Mouse (Mus musculus): Measurements from ENCODE around the gene Sult5a1.
"Not testable (repeated sequence)": the region's sequence is repeated elsewhere in the genome, so short reads cannot be mapped to it uniquely, and the experiment has no call there.

Sult5a1 gene

DNA sequence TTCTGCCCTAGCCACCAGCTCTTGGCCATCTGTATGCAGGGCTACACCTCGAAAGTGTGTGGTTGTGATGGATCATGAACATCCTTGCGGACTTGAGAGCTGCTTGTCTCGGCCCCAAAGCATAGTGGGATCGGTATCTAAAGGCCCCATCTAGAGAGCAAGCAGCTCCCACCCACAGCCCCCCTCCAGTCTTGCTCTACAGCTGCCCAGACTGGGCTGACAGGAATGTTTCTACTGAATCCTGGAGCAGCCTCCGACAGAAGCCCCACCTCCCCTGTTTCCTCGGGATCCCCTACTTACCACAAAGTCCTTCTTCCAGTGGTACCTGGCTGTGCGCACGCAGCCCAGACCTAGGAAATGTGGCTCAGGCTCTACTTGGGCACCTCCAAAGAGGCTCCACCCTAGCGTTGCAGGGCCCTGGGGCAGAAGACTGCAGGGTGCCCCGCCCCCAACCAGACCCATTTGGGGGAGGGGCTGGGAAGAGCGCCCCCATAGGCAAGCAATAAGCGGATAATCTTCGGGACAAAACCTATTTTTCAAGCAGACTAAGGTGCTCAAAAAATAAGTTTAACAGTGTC lies at the start of gene Sult5a1:
Gene Sult5a1, minus strand, starts transcription at position 428 of the 578 bp plus-strand sequence.
- DNase-seq (ENCODE audit: low spot score in 2 of 2): no peak

DNA sequence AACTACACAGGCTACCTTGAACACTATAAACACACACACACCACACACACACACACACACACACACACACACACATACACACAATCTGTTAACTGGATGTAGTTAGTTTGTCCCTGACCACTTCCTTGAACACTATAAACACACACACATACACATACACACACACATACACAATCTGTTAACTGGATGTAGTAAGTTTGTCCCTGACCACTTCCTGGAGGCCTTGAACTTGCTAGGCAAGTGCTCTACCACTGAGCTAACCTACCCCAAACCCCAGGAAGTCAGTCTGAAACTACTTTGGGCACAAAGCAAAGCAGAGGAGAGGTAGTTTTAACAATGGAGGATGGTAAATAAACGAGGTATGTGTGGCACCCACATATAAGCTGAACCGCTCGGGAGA lies 45.5 kb upstream of the Sult5a1 start:
- DNase-seq (ENCODE audit: low spot score in 2 of 2): no peak

DNA sequence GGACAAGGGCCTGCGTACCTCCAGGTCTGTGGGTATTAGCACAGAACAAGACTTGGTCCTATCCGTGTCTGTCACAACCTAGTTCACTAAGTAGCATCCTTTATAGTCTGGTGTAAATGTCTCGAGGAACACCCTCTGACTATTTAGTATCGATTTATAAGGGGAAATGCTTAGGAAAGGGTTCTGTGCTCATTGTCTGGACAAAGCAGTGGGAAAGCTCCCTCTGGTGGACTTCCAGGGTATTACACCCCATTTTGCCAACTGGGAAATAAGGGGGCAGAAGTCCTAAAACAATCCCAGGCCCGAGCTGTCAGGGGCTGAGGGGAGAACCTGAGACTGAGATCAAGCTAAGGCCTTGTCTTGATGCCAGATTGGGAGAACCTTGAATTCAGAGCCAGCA lies 44.2 kb upstream of the Sult5a1 start:
- DNase-seq (ENCODE audit: low spot score in 2 of 2): peak; percentile 68 to 84

DNA sequence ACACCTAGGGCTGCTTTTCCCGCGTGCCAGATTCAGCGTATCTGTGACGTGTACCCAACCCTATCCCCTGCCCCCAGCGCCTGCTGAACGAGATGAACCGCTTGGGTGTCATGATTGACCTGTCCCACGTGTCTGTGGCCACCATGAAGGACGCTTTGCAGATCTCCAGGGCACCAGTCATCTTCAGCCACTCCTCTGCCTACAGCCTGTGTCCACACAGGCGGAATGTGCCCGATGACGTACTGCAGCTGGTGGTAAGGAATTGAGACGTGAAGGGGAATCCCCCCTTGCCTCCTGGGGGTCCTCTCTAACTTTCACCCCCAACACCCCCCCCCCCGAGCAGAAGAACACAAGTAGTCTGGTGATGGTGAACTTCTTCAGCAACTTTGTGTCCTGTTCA lies 41.7 kb upstream of the Sult5a1 start:
- DNase-seq (ENCODE audit: low spot score in 2 of 2): no peak

DNA sequence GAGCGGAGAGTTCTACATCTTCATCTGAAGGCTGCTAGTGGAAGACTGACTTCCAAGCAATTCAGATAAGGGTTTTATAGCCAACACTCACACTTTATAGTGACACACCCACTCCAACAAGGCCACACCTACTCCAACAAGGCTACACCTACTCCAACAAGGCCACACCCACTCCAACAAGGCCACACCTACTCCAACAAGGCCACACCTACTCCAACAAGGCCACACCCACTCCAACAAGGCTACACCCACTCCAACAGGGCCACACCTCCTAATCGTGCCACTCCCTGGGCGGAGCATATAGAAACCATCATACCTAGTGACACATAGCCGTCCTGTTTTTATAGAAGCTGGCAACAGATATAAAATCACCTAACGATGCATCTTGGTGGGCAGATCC lies 38.9 kb upstream of the Sult5a1 start:
- not testable (repeated sequence) for DNase-seq (ENCODE audit: low spot score in 2 of 2)

DNA sequence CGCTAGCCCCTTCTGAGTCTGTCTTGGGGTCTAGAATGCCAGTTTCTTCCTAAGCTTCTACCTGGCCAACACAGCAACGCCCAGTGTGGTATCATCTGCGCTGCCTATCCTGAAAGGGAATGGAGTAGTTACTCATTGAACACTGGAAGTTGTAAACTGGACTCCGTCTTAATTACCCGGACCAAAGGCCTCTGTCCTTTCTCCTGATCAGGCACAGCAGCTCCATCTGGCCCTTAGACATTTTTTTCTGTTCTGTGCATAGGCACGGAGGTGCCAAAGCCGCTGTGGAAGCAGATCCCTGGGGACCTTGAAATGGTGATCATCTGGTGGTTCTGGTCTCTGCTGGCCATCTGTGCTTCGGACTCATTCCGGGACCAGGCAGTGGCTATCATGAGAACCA lies 35.7 kb upstream of the Sult5a1 start:
- DNase-seq (ENCODE audit: low spot score in 2 of 2): no peak

DNA sequence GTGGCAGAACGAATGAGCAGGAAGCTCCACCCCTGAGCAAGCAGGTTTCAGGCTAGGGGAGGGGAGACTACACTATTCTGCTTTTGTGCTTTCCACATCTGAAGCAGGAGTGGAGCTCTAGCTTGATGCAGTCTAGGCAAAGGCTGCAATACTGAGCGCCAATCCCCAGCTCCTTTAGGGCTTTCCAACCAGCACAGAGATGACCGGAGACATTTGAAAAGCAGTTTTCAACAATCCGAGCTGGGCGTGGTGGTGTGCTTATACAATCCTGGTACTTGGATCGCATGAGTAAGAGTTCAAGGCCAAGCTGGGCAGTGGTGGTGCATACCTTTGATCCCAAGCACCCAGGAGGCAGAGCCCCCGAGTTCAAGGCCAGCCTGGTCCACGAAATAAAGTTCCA lies 33.8 kb upstream of the Sult5a1 start:
- no peak for DNase-seq (ENCODE audit: low spot score in 2 of 2)

DNA sequence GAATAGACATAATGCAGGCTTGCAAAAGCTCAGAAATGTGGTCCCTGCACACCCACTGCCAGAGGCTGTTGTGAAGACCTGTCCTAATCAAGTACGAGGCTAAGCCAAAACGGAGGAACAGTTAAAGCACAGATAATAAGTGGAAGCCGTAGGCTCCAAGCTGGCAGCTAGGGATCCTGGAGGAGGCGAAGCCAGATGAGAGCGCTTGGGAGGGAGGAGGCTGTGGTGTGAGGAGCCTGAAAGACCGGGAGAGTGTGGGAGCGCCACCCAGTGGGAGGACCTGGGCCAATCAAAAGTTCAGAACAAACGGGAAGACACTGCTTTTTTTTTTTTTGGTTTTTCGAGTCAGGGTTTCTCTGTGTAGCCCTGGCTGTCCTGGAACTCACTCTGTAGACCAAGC lies 32.6 kb upstream of the Sult5a1 start:
- DNase-seq (ENCODE audit: low spot score in 2 of 2): peak; percentile 56 to 71

DNA sequence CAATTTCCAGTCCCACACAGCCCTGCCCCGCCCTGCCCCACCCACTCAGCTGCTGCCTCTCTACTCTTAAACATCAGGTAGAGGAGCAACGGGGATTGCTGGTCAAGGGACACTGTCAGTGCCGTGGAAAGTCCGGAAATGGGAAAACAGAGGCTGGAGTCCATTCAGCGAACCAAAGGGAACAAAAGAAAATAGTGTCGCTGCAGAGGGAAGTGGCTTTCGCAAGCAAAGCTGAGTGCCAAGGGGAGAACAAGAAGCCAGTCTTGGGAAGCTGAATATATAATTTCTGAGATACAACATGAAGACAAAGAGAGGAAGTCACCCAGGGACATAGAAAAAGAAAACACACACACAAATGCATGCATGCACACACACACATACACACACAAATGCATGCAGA lies 30.7 kb upstream of the Sult5a1 start:
- DNase-seq (ENCODE audit: low spot score in 2 of 2): no peak

DNA sequence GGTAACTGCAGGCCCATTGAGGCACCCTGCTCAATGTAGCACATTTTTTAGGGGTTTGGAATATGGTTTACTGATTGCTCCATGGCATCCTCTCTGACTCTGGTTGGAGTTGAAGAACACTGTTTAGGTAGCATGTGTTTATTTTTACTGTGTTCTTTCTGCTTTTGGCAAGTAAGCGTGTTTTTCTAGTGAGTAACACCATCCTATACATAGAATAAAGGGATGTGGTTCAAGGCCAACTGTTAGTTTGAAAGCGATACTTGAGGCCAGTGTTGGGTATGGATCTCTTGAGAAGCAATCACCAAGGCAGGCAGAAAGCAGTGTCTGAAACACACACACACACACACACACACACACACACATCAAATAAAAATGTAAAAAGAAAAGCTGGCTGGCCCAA lies 29.9 kb upstream of the Sult5a1 start:
- DNase-seq (ENCODE audit: low spot score in 2 of 2): no peak

DNA sequence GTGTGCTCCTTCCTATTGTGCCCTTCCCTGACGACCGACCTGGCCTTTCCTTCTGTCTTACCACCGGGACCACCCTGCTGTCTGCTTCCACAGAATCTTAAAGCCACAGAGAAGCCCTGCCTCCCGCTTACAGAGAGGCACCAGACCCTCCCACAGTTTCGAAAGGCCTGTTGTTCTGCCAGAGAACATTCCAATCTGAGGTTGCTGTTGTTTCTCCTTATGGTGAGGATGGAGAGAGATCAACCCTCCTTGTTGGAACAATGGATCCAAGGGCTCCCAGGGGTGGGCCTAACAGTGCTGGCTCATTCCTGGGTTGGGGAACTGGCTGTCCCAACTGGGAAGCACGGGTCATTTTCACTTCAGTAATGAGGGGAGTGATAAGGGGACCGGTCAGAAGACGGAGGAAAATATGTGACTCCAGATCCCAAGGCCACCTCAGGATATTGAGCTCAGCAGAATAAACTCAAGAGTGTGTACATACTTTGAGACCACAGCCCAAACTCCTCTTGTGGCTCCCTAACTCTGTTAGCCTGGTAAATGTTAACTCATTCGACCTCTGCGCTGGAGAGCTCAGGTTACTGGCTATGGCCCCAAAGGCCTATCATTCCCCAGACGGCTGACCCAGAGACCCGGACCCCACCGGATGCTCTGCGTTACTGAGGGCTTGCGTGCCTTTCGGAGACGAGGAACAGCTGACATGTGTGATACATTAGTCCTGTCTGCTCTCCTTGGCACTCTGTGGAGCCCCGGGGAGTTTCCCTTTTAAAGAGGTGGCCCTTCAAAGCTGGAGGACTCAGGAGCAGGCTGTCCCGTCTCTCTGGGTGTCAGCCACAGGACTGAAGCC lies 27.7 kb upstream of the Sult5a1 start, which contains the start of gene Dpep1:
Gene Dpep1, plus strand, starts transcription at position 677 of the 844 bp plus-strand sequence.
- no peak for DNase-seq (ENCODE audit: low spot score in 2 of 2)

DNA sequence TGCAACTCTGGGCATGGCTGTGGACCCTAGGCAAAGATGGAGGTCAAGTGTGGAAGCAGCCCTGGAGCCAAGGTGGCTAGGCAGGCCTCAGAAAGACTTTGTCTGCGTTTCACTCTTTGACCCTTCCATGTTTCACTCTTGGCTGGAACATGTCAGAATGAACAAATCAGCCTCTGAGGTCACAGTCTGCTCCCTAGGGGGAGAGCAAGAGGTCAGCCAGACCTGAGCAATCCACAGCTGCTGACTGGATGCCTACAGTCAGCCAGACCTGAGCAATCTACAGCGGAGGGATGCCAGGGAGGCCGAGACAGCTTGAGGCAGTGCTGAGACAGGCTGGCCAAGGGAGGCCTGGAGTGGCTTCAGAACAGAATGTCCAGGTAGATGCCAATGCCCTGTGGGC lies 23.3 kb upstream of the Sult5a1 start:
- DNase-seq (ENCODE audit: low spot score in 2 of 2): no peak

DNA sequence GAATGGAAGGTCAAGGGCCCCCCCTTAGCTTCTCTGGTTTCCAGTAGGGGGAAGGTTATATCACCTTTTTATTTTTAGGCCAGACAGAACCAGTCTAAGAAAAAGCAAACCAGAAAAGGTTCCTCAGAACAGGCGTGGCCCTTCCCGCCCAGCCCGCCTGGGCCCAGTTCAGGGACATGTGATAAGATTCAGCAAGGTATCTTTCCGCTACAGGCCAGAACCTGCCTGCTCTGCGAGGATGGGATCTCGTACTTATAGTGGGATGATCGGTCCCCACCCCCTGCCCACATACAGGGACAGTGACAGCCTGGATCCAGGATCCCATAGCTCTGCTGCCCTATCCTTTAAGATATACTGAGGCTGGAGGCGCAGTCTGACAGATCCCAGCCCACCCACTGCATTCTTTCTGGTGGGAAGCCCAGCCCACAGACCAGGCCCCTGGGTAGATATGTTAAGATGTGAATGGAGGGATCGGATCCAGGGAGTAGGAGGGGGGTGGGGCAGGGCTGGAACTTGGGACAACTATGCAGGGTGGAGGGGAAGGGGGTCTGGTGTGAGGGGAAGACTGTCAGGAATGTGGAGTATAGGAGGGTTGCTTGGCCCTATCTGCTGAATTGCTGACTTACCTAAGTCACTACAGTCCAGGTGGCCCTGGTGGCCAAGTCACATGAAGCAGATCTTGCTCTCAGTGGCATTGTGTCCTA lies 1.9 kb downstream of the Sult5a1 start:
- DNase-seq (ENCODE audit: low spot score in 2 of 2): no peak

DNA sequence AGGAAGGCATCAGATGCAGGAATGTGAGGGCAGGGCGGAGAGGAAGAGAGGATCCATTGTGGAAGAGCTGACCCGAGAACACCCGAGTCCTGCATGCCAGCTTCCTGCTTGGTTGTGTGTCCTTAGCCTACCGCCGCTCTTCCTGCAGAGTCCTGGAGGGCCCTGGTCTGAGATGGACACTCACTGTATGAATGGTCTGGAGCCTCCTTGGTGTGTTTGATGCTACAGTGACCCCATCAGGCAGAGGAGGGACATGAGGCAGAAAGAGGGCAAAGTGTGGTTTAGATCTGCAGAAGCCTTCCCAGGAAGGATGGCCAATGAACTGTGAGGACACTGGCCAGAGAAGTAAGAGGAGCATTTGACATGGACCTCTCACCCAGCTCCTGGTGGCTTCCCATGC lies 2.9 kb downstream of the Sult5a1 start:
- DNase-seq (ENCODE audit: low spot score in 2 of 2): no peak

DNA sequence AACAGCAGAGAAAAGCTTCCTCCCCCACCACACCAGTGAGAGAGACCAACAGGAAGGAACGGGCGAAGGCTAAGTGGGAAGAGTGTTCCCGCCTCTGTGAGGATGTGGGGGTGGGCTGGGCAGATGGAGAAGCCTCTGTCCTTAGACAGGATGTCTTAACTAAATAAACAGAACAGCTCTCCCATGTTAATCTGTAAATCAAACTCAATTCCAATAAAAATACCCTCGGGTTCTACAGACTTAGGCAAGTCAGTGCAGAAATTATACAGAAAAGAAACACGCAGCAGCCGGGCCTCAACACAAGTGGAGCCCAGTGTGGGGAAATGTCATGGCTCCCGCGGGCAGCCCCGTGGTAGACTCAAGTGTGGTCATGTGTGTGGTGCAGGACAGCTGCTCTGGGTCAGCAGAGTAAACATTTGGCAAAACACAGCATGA lies 7.4 kb downstream of the Sult5a1 start:
- DNase-seq (ENCODE audit: low spot score in 2 of 2): no peak

DNA sequence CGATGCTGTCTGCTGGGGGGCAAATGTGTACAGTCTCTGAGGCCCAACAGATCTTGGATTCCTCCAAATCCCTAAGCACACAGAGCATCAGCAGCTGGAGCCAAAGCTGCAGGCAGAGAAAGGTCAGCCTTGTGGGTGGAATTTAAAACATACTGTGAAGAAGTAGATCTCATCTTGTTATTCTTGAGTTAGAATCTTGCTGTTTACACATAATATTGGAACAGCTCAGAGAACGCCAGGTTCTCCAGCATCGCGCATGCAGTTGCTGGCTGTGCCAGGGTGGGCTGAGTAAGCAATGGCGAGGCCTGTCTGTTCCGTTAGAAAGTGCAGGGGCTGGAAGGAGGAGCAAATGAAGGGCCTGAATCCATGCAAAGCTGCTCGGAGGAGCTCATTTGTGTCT lies 11.7 kb downstream of the Sult5a1 start:
- no peak for DNase-seq (ENCODE audit: low spot score in 2 of 2)

DNA sequence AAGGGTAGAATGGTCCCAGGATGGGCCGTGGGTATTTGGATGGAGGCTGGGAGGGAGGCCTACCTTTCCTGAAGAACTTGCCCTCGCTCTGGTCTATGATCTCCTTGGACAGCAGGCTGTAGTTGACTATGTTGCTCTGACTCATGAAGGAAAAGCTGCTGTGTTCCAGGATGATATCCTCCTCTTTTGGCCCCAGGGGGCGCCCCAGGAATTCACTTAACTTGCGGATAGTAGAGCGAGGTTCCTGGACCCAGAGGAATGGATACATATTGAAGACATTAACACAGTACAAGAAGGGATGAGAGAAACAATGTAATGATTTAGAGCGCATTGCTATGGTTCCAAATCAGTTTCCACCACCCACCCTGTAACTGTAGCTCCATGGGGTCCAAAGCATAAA lies 12.8 kb downstream of the Sult5a1 start:
- DNase-seq (ENCODE audit: low spot score in 2 of 2): no peak

DNA sequence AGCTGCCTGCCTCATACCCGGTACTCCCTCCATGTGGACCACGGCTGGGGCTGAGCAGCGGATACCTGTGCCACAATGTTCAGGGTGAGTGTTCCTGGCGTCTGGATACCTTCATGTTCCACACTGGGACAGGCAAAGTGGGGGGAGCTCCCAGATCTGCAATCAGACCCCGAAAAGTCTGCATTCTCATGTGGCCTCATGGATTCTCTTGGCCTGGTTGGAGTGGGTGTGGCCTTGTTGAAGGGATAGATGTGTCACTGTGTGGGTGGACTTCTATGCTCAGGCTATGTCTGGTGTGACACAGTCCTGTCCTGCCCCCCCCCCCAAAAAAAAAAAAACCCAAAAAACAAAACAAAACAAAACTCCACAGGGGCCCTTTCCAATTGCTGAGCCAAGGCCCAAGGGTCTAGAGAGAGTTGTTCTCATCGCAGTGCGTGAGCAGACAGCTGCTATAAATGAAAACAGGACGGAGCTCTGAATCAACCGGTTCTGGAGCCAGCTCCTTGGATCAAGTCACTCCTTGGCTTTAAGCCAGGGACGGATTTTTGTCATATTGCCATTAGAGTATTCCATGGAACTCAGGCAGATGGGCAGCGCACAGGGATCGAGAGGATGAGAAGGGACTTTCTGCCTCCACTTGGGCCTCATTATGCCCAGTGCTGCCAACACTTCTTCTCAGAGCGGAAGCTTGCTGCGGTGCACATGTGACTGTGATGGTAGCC lies 16.2 kb downstream of the Sult5a1 start:
- peak in 1 of 2 experiments; percentile 89 for DNase-seq (ENCODE audit: low spot score in 2 of 2)

DNA sequence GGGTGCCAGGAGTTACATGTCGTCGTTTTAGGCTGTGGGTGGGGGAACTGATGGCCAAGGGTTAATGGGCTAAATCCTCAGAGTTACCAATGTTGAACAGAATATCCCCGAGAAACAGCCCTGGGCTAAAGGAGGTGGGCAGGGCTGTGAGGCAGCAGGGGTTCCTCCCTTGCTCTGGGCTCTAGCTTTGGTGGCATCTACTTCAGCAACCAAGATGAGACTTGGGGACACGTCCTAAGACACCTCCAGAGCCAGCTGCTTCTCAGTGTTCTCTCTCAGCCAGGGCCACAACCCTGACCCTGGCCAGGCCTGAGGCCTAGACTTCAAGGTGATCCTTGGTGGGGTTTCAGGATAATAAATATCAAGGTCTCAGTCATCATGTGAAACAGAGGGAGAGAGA lies 19.4 kb downstream of the Sult5a1 start:
- DNase-seq (ENCODE audit: low spot score in 2 of 2): no peak

DNA sequence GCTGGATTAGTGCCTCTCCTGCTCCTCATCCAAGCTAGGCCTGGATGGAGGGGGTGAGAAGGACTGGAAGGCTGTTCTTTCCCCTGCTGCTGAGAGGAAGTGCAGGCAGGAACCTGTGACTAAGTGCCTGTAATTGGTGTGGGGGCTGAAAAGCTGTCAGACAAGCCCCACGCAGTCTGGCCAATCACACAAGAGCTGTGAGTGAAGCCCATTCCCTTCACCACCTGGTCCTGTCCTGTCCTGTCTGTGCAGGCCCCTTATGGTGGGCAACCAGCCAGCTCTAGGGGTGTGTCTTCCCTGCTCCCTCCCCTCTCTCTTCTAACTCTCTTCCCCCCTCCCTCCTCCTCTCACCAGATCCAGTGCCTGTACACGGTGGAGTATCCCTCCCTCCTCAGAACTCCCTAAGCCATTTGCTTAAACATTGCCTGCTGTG lies 20.5 kb downstream of the Sult5a1 start:
- DNase-seq (ENCODE audit: low spot score in 2 of 2): peak in 1 of 2 experiments; percentile 65

DNA sequence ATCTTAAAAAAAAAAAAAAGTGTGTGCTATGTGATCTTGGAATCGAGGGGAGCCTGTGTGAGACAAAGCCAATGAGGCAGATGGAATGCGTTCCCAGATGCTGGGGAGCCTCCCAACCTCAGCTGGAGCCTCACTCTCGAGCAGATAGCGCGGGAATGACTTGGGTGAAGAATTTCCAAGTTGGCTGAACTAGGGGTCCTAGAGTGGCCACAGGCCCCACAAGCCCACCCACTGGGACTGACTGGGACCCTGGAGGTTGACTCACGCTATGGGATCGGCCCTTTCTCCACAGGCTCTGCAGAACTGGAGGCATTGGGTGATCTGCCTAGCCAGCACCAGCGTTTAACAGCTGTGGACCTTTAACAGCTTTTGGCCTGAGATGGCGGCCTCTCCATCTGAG lies 21.8 kb downstream of the Sult5a1 start:
- no peak for DNase-seq (ENCODE audit: low spot score in 2 of 2)

DNA sequence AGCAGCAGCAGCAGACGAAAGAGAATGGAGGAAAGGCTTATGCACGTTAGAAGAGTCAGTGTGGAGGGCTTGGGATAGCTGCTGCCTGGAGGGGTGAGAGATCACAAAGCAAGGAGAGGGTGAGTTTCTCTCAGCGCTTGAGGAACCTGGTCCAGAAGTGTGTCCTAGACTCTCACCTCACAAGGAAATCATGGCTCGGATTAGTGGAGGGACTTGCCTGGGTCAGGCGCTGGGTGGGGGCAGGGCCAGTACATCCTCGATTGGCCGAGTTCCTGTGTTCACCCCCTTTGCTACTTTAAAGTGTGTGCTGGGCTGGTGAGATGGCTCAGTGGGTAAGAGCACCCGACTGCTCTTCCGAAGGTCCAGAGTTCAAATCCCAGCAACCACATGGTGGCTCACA lies 22.3 kb downstream of the Sult5a1 start:
- DNase-seq (ENCODE audit: low spot score in 2 of 2): no peak
